Mouse (Mus musculus) thymus, postnatal 14 days (tissue): ENCODE measurements around the gene Trim54.

ENCODE experiments used
- DNase-seq: peaks from one replicate; pipeline ENCODE4 v3.0.0; 2021

Gene Trim54

DNA sequence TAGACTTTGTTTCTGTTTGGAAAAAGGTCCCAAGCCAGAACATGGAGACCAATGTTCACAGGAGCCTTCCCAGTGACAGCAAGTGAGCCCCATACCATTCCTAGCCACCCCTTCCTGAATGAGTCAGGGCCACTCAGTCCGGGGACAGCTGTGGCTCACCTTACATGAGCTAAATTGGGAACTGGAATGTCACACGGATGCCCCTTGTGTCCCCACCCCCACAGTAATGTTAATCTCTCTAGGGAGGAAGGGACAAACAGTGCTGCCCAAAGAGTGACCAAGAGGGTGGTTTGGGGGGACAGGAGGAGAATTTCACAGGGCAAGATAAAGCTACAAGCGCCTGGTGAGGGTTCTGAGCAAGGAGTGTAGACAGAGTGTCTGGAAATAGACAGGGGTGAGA lies at the start of gene Trim54:
Trim54 (plus strand) TSS at position 359 of the 400 bp plus-strand sequence.
- DNase-seq = no peak

GRCm38 (mm10) chr5:31069810-31070209 lies 46.7 kb upstream of the Trim54 start:
- DNase-seq = no peak

DNA sequence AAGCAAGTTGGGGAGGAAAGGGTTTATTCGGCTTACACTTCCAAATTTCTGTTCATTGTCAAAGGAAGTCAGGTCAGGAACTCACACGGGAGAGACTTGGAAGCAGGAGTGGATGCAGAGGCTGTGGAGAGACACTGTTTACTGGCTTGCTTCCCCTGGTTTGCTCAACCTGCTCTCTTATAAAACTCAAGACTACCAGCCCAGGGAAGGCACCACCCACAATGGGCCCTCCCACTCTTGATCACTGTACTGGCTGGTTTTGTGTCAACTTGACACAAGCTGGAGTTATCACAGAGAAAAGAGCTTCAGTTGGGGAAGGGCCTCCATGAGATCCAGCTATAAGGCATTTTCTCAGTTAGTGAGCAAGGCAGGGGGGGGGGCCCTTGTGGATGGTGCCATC lies 45.5 kb upstream of the Trim54 start:
- DNase-seq = no peak

DNA sequence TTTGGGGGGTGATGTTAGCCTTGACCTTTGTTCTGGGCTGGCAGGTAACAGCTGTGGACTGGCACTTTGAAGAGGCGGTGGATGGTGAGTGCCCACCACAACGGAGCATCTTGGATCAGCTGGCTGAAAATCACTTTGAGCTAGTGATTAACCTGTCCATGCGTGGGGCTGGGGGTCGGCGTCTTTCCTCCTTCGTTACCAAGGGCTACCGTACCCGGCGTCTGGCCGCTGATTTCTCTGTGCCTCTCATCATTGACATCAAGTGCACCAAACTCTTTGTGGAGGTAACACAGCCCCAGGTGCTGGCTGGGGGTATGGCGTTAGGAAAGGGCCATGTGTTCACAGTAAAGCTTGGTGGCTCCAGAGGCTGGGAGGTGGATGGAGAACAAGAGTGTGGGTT lies 44.7 kb upstream of the Trim54 start:
- DNase-seq = no peak

GRCm38 (mm10) chr5:31073176-31073575 lies 43.3 kb upstream of the Trim54 start:
- no peak for DNase-seq

DNA sequence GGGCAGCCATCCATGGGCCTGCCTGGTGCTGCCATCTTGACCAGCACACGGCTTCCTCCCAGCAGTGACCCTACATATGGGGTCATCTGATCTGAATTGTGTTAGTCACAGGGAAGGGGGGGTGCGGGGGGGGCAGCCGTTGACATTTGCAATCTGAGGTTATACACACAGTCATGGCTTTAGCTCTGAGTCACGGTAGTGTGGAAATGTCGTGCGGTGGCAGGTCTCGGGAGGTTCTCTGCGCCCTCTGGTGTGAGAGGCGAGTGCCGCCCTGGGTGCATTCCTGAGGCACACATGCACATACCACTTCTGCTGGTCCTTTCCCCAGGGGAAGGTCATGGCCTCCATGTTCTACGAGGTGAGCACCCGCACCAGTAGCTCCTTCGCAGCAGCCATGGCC lies 40.2 kb upstream of the Trim54 start:
- DNase-seq = no peak

GRCm38 (mm10) chr5:31080059-31080794 lies 36.3 kb upstream of the Trim54 start:
- DNase-seq = no peak

- no peak for DNase-seq
Observed at GRCm38 (mm10) chr5:31080795-31081164, 35.7 kb upstream of the Trim54 start.

DNA sequence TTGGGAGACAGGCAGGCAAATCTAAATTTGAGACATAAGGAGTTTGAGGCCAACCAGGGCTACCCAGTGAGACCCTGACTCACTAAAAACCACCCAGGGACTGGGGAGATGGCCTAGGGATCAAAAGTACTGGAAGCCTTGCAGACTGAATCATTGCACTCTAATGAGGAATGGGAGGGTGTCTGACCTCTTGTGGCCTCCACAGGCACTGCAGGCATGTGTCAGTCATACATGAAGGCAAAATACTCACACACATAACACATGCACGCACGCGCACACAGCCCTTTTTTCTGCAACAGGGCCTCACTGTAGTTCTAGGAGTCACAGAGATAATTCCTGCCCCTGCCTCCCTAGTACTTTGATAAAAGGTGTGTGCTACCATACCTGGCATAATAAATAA lies 35.1 kb upstream of the Trim54 start:
- peak; percentile 67 for DNase-seq

GRCm38 (mm10) chr5:31082355-31082754 lies 34.2 kb upstream of the Trim54 start:
- DNase-seq = peak; percentile 77

DNA sequence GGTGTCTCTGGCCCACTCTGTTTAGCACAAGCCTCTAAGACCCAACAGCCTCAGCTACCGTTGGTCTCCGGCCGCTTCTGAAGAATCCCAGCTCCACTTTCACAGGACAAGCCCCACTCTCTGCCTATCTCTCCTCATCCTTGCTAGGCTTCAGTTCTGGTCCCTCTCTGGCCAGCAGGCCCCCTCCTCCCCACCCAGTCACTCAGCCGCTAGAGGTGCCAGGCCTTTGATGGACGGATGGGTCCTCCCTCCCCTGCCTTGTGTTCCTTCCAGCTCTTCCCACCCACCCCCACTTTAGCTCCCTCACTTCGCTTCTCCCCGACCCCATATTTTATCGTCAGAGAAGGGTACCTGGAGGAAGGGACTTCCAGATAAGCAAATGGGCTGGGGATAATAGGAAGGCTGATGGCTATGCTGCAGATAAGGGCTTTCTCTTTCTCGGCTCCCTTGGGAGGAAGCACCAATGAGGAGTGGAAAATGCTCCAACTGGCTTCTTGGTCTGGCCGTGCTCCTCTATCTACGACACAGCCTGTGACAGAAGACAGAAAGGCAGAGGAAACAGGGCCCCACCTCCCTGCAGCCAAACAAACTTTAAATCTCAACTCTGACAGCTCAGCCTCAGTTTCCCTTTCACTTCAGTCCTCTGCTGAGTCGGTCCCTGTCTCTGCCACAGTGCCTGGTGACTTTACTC lies 33.4 kb upstream of the Trim54 start:
- no peak for DNase-seq

- DNase-seq = no peak
Observed at GRCm38 (mm10) chr5:31083949-31084348, 32.6 kb upstream of the Trim54 start.

- no peak for DNase-seq
Observed at GRCm38 (mm10) chr5:31086606-31087005, 29.9 kb upstream of the Trim54 start.

DNA sequence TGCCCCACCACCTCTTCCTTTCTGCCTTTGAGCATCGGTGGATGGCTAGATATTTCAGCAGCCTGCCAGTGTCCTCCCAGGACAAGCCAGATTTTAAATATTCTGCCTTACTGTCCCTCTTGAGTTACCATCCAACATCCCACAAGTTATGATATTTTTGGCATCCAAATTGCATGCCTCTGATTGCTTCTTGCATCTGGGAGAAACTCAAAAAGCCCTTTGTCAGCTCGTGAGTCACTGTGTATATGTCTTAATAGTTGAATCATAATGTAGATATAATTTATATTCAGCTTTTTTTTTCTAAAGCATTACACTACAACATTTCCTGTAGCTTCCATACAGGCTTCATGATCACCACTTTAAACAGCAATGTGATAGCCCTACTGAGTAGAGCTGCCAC lies 29.4 kb upstream of the Trim54 start:
- DNase-seq = no peak

- DNase-seq = no peak
Observed at GRCm38 (mm10) chr5:31092231-31092975, 24.1 kb upstream of the Trim54 start.

- DNase-seq = peak; percentile 68
Observed at GRCm38 (mm10) chr5:31093151-31094041, 23.1 kb upstream of the Trim54 start.

DNA sequence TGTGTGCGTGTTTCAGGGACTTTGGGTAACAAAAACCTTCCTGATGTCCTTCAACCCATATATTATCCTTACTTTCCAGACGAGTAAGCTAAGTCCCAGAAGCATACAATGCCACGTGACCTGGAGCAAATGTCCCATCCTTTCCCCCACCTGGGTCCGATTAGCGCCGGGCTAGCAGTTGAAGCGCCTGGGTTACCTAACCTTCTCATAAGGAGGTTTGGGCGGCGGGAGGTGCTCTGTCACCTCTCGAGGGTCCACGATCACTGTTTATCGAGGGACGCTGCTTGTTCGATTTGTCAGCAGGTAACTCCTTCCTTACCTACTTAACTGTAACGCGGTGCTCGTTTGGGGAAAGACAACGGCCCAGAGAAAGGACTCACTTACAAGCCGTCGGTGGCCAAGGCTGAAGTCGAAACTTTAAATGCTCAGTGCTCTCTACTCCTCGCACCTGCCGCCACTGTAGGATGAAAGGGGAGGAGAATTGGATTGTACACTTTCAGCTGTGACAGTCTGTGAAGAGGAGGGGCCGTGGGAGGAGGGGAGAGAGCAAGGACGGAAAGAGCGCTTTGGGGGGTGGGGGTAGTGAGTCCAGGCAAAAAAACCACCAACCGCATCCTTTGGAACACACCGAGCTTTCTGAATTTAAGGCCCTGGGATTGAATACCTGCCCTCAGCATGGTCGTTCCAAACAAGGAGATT lies 22.3 kb upstream of the Trim54 start:
- peak; percentile 55 for DNase-seq

DNA sequence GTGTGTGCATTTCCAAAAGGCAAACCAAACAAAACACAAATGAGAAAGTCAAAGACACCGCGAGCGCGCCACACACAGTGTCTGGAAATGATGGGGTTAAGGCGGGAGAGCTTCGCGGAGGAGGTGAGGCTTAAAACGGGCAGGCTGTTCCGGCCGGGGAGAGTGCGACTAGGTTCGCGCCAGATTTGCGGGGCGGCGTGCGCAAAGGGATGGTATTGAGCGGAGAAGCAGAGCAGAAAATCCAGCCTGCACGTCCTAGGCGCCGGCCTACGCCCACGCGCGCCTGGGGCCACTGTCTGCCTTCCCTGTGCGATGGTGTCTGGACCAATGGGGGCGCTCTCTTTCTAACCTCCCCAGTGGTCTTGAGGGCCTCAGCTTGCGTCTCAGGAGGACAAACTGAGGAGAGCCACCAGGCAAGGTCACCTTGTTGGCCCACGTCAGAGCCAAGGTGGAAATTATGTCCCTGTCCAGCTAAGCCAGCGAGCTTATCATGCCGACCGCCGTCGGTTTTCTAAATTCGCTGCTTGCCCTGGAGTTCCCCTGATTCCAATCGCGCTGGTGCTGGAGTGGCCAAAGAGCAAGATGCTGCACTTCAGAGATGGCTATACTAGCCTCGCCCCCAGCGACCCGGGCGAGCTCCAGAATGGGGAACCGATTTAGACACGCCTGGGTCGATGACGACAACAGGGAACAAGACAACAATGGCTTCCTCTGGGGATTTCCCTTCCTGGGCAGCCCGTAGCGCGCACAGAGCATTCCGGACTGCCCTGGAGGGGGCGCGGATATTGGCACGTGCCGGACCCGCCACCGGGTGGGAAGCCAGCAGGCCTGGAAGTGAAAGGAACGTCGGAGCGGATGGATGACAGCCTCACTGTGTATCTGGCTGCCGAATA lies 21.5 kb upstream of the Trim54 start:
- DNase-seq = peak; percentile 49

GRCm38 (mm10) chr5:31095711-31096480 lies 20.6 kb upstream of the Trim54 start:
- DNase-seq = no peak

- no peak for DNase-seq
Observed at GRCm38 (mm10) chr5:31105814-31106335, 10.6 kb upstream of the Trim54 start, which contains the start of gene Dnajc5g. Gene Dnajc5g (plus strand): TSS chr5:31106285.
